Mouse (Mus musculus) erythroblast, adult 5-6 weeks (primary cell): ENCODE measurements around the gene Gpr162. TPM values are rescaled to one million over a fixed set of nuclear protein-coding genes. Genes with fewer than 3 reads are reported as not detected.
"Not testable (repeated sequence)": the region's sequence is repeated elsewhere in the genome, so short reads cannot be mapped to it uniquely, and the experiment has no call there.

Experiments used
- ATAC-seq: replicated peaks from 2 replicates; pipeline ENCODE4 v1.8.0; 2016; ENCODE audit warnings: moderate number of reproducible peaks, mild to moderate bottlenecking, moderate TSS enrichment, inconsistent platforms; ENCODE audit not compliant: poor library complexity, low FRiP score, severe bottlenecking
- total RNA-seq, 2 experiments: library from RNA; stranded (forward) in 1 of 2; stranded (reverse) in 1 of 2; fragments of 150-400 nt in 1 of 2; fragments of 200-764, 138-1000 nt in 1 of 2; gene quantifications; 2 replicates each; pipeline versions ENCODE4 v1.2.3 to v1.2.4; 2015 to 2017; ENCODE audit warnings: low replicate concordance in 2 of 2

The Gpr162 gene
- total RNA-seq, 2 experiments from 2014 or later = not detected

GRCm38 (mm10) chr6:124850535-124850934 lies 13.2 kb downstream of the Gpr162 start:
- no peak for ATAC-seq

- peak; percentile 79 for ATAC-seq
Measured at GRCm38 (mm10) chr6:124847305-124847704, 16.5 kb downstream of the Gpr162 start.

- no peak for ATAC-seq
Measured at GRCm38 (mm10) chr6:124840241-124841167, 23.3 kb downstream of the Gpr162 start, which contains the start of gene Gnb3. Gene Gnb3, minus strand, starts transcription at chr6:124840275.

GRCm38 (mm10) chr6:124839805-124840204 lies 24.0 kb downstream of the Gpr162 start:
- ATAC-seq = no peak

DNA sequence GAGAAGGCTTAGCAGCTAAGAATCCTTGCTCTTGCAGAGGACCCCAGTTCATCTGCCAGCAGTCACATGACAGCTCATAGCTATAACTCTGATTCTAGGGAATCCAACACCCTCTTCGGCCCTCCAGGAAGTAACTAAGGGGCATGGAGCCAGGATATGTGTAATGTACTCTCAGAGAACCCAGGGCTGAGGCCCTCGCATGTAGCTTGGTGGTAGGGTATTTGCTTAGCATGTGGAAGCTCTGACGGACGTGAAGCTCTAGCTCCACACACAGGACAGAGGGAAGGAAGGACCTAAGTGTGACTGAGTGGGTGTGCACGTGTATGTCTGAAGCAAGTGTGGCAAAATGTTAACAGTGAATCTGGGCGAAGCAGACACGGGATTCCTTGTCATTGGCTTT lies 27.4 kb downstream of the Gpr162 start:
- ATAC-seq = no peak

- no peak for ATAC-seq
Measured at GRCm38 (mm10) chr6:124835531-124835930, 28.3 kb downstream of the Gpr162 start.

DNA sequence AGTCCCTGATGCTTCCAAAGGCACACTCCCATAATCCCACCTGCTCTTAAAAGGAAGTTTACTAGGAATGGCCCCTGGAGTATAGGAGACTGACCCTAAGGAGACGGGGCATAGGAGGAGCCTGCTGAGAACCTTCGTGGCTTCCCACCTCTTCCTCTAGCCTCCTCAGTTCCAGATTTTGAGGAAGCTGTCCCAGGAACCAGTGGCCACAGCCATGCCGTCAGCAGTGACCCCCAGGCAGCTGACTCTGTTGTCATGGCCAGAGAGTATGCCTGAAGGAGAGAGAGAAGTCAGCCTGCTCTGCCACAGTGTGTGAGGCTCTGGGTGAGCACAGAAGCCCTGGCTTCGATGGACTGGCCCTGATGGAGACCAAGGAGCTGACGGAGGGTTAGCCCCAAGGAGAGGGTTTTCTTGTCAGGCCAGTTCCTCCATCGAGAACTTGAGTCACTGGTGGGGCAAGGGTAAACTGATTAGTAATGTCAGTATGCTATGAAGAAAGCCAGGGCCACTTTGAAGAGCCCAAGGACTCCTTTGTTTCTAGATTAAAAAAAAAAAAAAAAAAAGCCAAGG lies 29.2 kb downstream of the Gpr162 start:
- no peak for ATAC-seq

- ATAC-seq = no peak
Measured at GRCm38 (mm10) chr6:124831649-124832048, 32.1 kb downstream of the Gpr162 start.

GRCm38 (mm10) chr6:124831199-124831598 lies 32.6 kb downstream of the Gpr162 start:
- ATAC-seq = not testable (repeated sequence)

GRCm38 (mm10) chr6:124829799-124830700 lies 33.7 kb downstream of the Gpr162 start:
- ATAC-seq = peak; percentile 71

- ATAC-seq = peak; percentile 79
Measured at GRCm38 (mm10) chr6:124828868-124829798, 34.6 kb downstream of the Gpr162 start, which contains the start of the genes Usp5 and Cdca3. Gene Usp5, minus strand, starts transcription at chr6:124829484. Gene Cdca3, plus strand, starts transcription at chr6:124829547.

GRCm38 (mm10) chr6:124828101-124828592 lies 35.6 kb downstream of the Gpr162 start:
- ATAC-seq = no peak

DNA sequence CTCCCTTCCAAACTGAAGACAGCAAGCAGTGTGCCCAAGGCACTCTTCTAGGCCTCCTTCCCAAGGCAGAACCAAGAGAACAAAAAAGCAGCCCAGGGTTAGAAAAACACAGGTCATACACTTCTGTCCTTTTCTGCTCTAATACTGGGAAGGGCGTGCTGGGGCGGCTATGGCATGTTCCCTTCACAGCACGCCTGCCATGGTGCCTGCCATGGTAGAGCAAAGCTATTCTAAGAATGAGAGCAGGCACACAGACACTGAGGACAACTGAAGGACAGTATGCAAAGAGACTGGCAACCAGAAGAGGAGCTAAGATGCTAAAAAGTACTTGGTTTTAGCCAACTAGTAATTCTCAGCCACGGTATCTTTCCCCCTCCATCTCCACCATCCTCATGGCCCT lies 41.7 kb downstream of the Gpr162 start:
- no peak for ATAC-seq

GRCm38 (mm10) chr6:124820891-124821290 lies 42.9 kb downstream of the Gpr162 start:
- ATAC-seq = no peak

DNA sequence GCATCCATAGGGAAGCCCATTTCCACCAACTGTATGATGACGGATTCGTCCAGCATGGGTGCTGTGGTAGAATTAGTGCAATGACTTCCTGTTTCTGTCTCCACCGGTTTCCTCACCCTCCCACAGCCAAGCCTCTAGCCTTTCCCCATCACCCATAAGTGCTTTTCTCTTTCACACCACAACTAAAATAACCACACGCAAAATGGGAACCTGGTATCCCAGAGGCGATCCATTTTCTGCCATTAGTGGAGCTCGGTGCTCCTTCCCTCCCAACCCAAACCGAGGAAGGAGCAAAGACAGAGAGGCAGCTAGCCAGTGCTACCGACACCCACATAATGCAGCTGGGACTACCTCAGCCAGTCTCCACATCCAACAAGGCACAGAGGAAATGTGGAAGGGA lies 45.8 kb downstream of the Gpr162 start:
- no peak for ATAC-seq

DNA sequence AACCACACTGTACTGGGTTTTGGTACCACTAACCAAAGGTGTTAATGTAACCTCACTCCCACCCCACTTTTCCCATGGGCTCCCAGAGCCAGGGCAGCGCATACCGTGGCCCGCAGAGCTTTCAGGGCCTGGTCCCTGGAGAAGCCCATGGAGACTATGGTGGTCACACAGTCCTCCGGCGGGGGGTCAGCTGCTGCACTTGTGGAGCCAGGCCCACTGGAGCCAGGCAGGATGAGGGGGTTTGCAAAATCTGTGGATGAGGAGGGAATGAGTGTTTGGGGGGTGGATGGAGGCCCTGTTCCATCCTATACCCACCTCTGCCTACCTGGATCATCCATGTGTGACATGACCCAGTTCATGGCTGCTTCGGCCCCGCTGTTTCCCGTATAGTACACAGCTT lies 46.2 kb downstream of the Gpr162 start:
- no peak for ATAC-seq

DNA sequence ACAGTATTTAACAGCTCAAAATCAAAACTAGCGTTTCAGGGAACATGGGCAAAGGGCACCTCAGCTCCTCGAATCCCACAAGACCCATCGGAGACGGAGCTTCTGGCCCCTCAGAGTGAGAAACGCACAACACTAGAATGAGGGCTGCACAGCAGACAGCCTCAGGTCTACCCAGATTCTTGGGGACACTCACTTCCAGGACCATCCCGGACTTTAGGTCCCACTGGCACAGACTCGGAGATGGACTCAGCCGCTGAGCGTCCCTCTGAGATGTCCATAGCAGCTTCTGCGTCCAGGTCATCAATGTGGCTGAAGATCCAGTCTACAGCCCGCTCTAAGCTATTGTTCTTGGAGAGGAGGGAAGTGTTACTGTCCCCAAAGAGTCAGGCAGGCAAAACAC lies 46.7 kb downstream of the Gpr162 start:
- ATAC-seq = no peak

DNA sequence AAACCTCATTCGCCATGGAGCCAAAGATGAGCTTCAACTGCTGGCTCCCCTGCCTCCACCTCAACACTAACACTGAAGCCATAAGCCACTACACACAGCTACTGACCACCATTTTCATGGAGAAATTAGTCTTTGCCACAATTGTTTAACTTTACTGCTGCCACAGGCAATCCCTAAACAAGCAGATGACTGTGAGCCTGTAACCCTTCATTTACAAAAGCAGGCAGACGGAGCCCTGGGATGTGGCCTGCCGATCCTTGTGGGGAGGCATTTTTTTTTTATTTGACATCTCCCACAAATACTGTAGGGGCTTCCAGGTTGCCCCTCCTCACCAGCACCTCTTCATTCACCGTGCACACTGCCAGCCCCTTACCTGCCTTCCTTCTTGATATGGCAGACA lies 47.2 kb downstream of the Gpr162 start:
- no peak for ATAC-seq
